Mouse (Mus musculus): Measurements from ENCODE around the gene Tmem30a. TPM values are rescaled to one million over a fixed set of nuclear protein-coding genes. Genes with fewer than 3 reads are reported as not detected.

The Tmem30a gene
- polyA plus RNA-seq, 1 experiment from 2014 or later: 130 TPM

DNA sequence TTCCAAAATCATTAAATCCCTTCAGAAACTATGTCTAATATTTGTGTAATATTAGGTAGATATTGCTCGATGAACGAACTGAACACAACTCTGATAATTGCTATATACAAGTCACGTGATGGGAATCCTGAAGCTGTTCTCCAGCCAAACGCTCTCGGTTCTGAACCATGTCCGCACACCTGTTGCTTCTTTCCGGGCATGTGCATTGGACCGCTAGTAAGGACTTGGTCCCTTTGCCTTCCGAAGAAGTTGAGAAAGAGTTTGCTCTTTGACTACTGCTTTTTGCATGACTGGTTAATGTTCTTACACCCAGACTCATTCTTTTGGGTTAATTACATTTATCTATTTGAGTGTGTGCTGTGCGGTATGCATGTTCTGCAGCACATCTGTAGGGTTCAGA lies 12.1 kb upstream of the Tmem30a start:
- Histone ChIP-seq H3K4me3 (replicated peaks; ENCODE audit: low read length) (no peak overlapping the region), H3K36me3 (replicated peaks; ENCODE audit: control insufficient read depth, insufficient read depth) (no peaks in the 10 kb centered on the region), H3K9ac (no peak overlapping the region), H3K27ac (no peak overlapping the region), H3K4me2 (replicated peaks) (no peak overlapping the region), H3K4me1 (replicated peaks; ENCODE audit: control insufficient read depth, insufficient read depth, low read length) (no peaks in the 10 kb centered on the region), H3K27me3 (ENCODE audit: control insufficient read depth, insufficient read depth, low read length) (no peaks in the 10 kb centered on the region), H3K9me3 (ENCODE audit: control insufficient read depth, low read length) (no peaks in the 10 kb centered on the region)
- ATAC-seq (ENCODE audit: low FRiP score) (no peak), DNase-seq (ENCODE audit: low spot score) (no peak)
- 91% methylated on average over 10 of the region's 10 CpGs for WGBS

DNA sequence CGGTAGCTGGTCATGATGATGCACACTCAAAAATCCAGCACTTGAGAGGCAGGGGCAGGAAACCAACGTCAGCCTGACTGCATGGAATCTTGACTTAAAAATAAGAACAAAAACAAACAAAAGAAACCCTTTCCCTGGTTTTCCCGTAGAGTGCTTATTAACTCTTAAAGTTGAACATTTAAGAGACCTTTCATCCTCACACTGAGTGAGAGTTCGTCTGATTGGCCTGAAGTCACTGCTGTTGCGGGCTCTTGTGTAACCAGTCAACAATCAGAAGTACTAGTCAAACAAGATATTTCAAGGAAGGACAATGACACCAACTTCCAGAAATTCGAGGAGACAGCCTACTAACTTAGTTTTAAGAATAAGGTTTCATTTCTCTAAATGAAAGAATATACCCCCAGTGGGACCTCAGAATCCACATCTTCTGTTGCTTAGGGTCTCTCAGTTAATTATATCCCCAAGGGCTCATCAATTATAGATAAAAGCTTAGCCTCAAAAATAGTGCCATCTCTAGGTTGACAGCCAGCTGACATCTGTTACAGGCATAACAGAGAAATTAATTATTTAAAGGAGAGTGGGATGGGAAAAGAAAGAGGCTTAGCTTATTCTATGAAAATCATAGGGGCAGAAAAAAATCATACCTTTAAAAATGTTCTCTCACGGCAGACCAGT lies 3.3 kb upstream of the Tmem30a start:
- Histone ChIP-seq H3K27me3 (ENCODE audit: control insufficient read depth, insufficient read depth, low read length) (no peaks in the 10 kb centered on the region), H3K36me3 (replicated peaks; ENCODE audit: control insufficient read depth, insufficient read depth) (no peaks in the 10 kb centered on the region), H3K9me3 (ENCODE audit: control insufficient read depth, low read length) (no peaks in the 10 kb centered on the region), H3K4me2 (replicated peaks) (no peak overlapping the region), H3K9ac (no peak overlapping the region), H3K27ac (no peak overlapping the region), H3K4me1 (replicated peaks; ENCODE audit: control insufficient read depth, insufficient read depth, low read length) (peaks cover 14% of the 10 kb centered on the region; the same call in 1 of the 2 replicates), H3K4me3 (replicated peaks; ENCODE audit: low read length) (no peak overlapping the region)
- no peak for DNase-seq (ENCODE audit: low spot score)
- 73% methylated on average over 7 of the region's 7 CpGs for WGBS
- no peak for ATAC-seq (ENCODE audit: low FRiP score)

DNA sequence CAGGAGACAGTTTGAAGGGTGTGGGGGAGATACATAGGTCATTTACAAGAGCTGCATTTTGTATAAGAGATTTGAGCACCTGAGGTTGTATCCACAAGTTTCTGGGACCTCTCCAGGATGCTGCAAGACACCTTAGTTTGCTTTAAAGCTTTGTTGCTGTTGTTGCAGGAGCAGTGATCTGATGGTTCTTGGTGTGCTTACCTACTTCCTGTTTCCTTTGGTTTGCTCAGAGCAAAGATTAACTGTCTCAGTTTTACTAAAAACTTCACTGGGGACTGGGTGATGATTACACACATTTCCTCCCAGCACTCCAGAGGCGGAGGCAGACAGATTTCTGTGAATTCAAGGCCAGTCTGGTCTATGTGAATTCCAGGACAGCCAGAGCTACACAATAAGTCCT lies 1.8 kb upstream of the Tmem30a start:
- 82% methylated on average over 1 of the region's 1 CpGs for WGBS
- no peak overlapping the region for H3K9ac ChIP-seq
- H3K4me1 ChIP-seq (replicated peaks; ENCODE audit: control insufficient read depth, insufficient read depth, low read length): peaks cover 24% of the 10 kb centered on the region
- DNase-seq (ENCODE audit: low spot score) (no peak), ATAC-seq (ENCODE audit: low FRiP score) (no peak)
- H3K36me3 ChIP-seq (replicated peaks; ENCODE audit: control insufficient read depth, insufficient read depth): no peaks in the 10 kb centered on the region
- H3K27me3 ChIP-seq (ENCODE audit: control insufficient read depth, insufficient read depth, low read length): no peaks in the 10 kb centered on the region
- H3K27ac ChIP-seq: no peak overlapping the region
- no peaks in the 10 kb centered on the region for H3K9me3 ChIP-seq (ENCODE audit: control insufficient read depth, low read length)
- H3K4me3 ChIP-seq (replicated peaks; ENCODE audit: low read length): no peak overlapping the region
- H3K4me2 ChIP-seq (replicated peaks): no peak overlapping the region

DNA sequence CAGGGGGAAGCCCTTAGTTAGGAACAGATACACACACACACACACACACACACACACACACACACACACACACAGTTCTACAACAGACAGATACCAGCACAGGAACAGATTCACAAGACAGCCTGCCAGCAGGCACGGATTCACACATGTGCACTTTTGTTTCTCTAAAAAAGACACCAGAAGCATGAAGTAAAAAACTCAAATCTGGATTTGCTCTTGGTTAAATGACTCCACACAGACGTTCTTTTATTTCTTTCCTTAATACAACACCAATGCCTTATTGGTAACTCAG lies 7.6 kb downstream of the Tmem30a start:
- H3K9ac ChIP-seq: no peak overlapping the region
- no peak overlapping the region for H3K27ac ChIP-seq
- no peaks in the 10 kb centered on the region for H3K9me3 ChIP-seq (ENCODE audit: control insufficient read depth, low read length)
- no peaks in the 10 kb centered on the region for H3K36me3 ChIP-seq (replicated peaks; ENCODE audit: control insufficient read depth, insufficient read depth)
- H3K27me3 ChIP-seq (ENCODE audit: control insufficient read depth, insufficient read depth, low read length): no peaks in the 10 kb centered on the region
- no peak for DNase-seq (ENCODE audit: low spot score)
- no peak overlapping the region for H3K4me2 ChIP-seq (replicated peaks)
- no peak for ATAC-seq (ENCODE audit: low FRiP score)
- WGBS: 76% methylated on average over 2 of the region's 2 CpGs
- H3K4me3 ChIP-seq (replicated peaks; ENCODE audit: low read length): no peak overlapping the region
- peaks cover 18% of the 10 kb centered on the region for H3K4me1 ChIP-seq (replicated peaks; ENCODE audit: control insufficient read depth, insufficient read depth, low read length)

DNA sequence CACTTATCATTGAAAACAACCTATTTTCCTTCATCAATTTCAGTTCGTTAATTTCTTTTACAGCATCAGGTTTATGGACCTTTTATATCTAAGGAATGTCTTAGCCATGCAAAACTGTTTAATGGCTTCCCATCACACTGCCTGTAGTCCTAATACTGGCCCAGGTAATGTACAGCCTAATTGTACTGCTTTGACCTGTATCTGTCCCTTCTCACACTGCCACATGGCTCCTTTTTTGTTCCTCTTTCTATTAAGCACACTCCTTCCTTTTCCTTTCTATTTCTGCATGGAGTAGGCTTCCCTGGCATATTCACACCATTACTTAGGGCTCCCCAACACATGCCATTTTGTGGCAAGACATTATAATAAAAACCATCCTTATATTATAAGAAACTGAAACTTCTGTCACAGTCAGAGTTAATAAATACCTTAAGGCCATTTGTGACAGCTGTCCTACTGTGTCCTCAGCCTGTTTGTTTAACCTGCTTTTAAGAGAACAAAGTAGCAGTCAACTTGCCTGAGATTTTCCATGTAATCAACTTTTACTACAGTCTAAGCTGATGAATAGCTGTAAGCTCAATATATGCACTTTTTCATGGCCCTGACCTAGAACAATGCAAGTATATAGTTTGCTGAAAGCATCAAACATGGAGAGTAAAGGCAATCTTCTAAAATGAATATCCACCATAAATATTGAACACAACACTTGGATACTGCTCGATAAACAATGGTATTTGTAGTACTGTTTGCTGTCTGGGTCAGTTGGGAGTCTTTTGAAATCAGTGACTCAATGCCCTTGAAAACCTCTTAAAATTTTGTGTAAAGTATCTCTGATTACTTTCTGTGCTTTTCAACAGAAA lies 8.1 kb downstream of the Tmem30a start:
- no peaks in the 10 kb centered on the region for H3K9me3 ChIP-seq (ENCODE audit: control insufficient read depth, low read length)
- H3K36me3 ChIP-seq (replicated peaks; ENCODE audit: control insufficient read depth, insufficient read depth): no peaks in the 10 kb centered on the region
- H3K4me1 ChIP-seq (replicated peaks; ENCODE audit: control insufficient read depth, insufficient read depth, low read length): peaks cover 15% of the 10 kb centered on the region
- H3K9ac ChIP-seq: no peak overlapping the region
- H3K4me2 ChIP-seq (replicated peaks): no peak overlapping the region
- DNase-seq (ENCODE audit: low spot score): no peak
- H3K27me3 ChIP-seq (ENCODE audit: control insufficient read depth, insufficient read depth, low read length): no peaks in the 10 kb centered on the region
- WGBS: 90% methylated on average over 2 of the region's 2 CpGs
- H3K27ac ChIP-seq: no peak overlapping the region
- H3K4me3 ChIP-seq (replicated peaks; ENCODE audit: low read length): no peak overlapping the region
- no peak for ATAC-seq (ENCODE audit: low FRiP score)

DNA sequence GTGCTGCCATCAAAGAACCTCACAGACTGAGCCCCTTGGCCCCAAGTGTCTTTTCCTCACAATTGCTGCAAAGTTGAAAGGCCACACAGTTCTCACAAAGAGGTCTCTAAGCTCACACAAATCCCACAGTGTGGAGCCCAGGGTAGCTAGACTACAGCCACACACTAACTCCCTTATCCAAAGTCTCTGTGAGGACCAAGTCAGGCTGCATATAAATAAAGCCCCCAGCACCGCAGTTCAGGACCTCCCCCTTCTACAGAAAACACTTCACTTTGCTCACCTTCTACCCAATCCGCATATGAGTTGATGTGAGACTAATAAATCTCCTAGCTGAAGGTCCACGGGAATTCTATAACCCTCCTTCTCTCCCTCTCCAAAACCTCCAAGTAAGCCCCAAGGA lies 8.9 kb downstream of the Tmem30a start:
- Histone ChIP-seq H3K9me3 (ENCODE audit: control insufficient read depth, low read length) (no peaks in the 10 kb centered on the region), H3K27me3 (ENCODE audit: control insufficient read depth, insufficient read depth, low read length) (no peaks in the 10 kb centered on the region), H3K4me3 (replicated peaks; ENCODE audit: low read length) (no peak overlapping the region), H3K4me2 (replicated peaks) (no peak overlapping the region), H3K9ac (no peak overlapping the region), H3K4me1 (replicated peaks; ENCODE audit: control insufficient read depth, insufficient read depth, low read length) (peaks cover 11% of the 10 kb centered on the region; the same call in 1 of the 2 replicates), H3K36me3 (replicated peaks; ENCODE audit: control insufficient read depth, insufficient read depth) (no peaks in the 10 kb centered on the region), H3K27ac (no peak overlapping the region)
- WGBS: 59% methylated on average over 3 of the region's 3 CpGs
- no peak for DNase-seq (ENCODE audit: low spot score)
- ATAC-seq (ENCODE audit: low FRiP score): no peak

DNA sequence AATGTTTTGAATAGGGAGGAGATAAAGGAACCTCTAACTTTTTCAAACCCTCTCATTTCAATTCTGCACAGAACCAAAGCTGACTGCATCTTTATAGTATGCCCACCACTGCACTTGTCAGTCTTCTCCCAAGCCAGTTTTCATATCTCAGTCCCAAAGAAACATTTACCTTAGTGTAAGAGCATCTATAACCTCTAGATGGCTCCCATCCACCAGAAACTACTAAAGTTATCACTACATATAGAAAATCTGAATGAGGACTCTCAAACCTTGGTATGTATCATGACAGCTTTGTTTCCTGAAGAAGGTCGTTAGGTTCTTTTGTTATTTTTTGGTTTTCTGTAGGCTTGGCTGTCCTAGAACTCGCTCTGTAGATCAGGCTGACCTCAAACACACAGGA lies 14.0 kb downstream of the Tmem30a start:
- no peak overlapping the region for H3K27ac ChIP-seq
- H3K9me3 ChIP-seq (ENCODE audit: control insufficient read depth, low read length): no peaks in the 10 kb centered on the region
- H3K9ac ChIP-seq: no peak overlapping the region
- DNase-seq (ENCODE audit: low spot score): no peak
- 81% methylated on average over 2 of the region's 2 CpGs for WGBS
- H3K4me2 ChIP-seq (replicated peaks): no peak overlapping the region
- no peak overlapping the region for H3K4me3 ChIP-seq (replicated peaks; ENCODE audit: low read length)
- H3K36me3 ChIP-seq (replicated peaks; ENCODE audit: control insufficient read depth, insufficient read depth): peaks cover 17% of the 10 kb centered on the region; the same call in 1 of the 2 replicates
- H3K4me1 ChIP-seq (replicated peaks; ENCODE audit: control insufficient read depth, insufficient read depth, low read length): 0 out of 2 replicates have a peak, but pooled peaks cover 2% of the 10 kb centered on the region
- ATAC-seq (ENCODE audit: low FRiP score): no peak
- H3K27me3 ChIP-seq (ENCODE audit: control insufficient read depth, insufficient read depth, low read length): no peaks in the 10 kb centered on the region

DNA sequence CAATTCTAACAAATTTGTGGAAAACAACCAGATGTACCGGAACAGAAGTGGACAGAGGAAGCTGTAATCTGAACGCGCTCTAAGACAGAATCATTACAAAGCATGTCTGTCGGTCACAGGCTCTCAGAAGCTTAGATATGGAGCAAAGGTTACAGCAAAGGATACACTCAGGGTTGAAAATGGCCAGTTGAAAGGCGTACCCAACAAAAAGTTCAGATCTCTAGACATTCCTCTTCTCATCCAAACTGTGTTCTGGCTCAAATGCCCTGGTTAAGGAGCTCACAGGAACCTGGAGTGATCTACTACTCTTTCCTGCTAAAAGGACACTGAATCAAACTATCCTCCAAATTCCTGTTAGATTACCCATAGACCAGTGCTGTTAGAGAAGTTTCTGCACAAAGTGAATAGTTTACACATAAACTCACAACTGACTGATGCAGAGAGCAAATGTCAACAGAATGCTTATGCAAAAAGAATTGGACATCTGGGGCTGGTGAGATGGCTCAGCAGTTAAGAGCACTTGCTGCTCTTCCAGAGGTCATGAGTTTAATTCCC lies 26.2 kb downstream of the Tmem30a start:
- Histone ChIP-seq H3K9me3 (ENCODE audit: control insufficient read depth, low read length) (no peaks in the 10 kb centered on the region), H3K36me3 (replicated peaks; ENCODE audit: control insufficient read depth, insufficient read depth) (peaks cover 18% of the 10 kb centered on the region), H3K27me3 (ENCODE audit: control insufficient read depth, insufficient read depth, low read length) (no peaks in the 10 kb centered on the region), H3K4me1 (replicated peaks; ENCODE audit: control insufficient read depth, insufficient read depth, low read length) (no peaks in the 10 kb centered on the region), H3K27ac (no peak overlapping the region), H3K4me3 (replicated peaks; ENCODE audit: low read length) (no peak overlapping the region), H3K4me2 (replicated peaks) (no peak overlapping the region), H3K9ac (no peak overlapping the region)
- ATAC-seq (ENCODE audit: low FRiP score) (no peak), DNase-seq (ENCODE audit: low spot score) (no peak)
- WGBS: 98% methylated on average over 5 of the region's 5 CpGs

DNA sequence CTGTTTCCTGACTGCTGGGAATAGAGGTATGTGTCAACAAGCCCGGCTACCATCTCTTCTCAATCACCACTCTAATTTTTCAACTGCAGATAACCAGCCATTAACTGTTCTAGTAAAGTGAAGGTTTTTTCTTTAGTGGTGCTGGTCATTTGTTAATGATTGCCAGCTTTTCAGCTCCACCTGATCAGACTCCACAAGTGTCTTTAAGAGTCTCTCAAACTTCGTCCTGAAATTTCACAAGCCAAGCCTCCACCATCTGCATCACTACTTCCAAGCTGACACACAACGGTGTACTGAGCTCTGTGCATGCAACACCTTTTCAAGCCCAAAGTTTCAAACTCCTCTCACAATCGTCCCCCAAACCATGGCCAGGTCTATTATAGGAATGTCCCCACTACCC lies 28.0 kb downstream of the Tmem30a start:
- H3K27me3 ChIP-seq (ENCODE audit: control insufficient read depth, insufficient read depth, low read length): no peaks in the 10 kb centered on the region
- peaks cover 2% of the 10 kb centered on the region for H3K36me3 ChIP-seq (replicated peaks; ENCODE audit: control insufficient read depth, insufficient read depth)
- H3K4me1 ChIP-seq (replicated peaks; ENCODE audit: control insufficient read depth, insufficient read depth, low read length): 0 out of 2 replicates have a peak, but pooled peaks cover 3% of the 10 kb centered on the region
- H3K4me3 ChIP-seq (replicated peaks; ENCODE audit: low read length): no peak overlapping the region
- no peak overlapping the region for H3K9ac ChIP-seq
- H3K27ac ChIP-seq: no peak overlapping the region
- 87% methylated on average over 4 of the region's 4 CpGs for WGBS
- DNase-seq (ENCODE audit: low spot score) (no peak), ATAC-seq (ENCODE audit: low FRiP score) (no peak)
- no peak overlapping the region for H3K4me2 ChIP-seq (replicated peaks)
- no peaks in the 10 kb centered on the region for H3K9me3 ChIP-seq (ENCODE audit: control insufficient read depth, low read length)
